Mouse (Mus musculus) CD4-positive naive resting alpha-beta T cell, adult 76 days (primary cell): ENCODE results near the gene AA792892. TPM values are rescaled to one million over a fixed set of nuclear protein-coding genes. Genes with fewer than 3 reads are reported as not detected.

Source experiments
- total RNA-seq: library from RNA; stranded (reverse); gene quantifications from one replicate; pipeline ENCODE4 v1.2.4, GENCODE M21; 2023

AA792892 gene
- not detected for total RNA-seq

DNA sequence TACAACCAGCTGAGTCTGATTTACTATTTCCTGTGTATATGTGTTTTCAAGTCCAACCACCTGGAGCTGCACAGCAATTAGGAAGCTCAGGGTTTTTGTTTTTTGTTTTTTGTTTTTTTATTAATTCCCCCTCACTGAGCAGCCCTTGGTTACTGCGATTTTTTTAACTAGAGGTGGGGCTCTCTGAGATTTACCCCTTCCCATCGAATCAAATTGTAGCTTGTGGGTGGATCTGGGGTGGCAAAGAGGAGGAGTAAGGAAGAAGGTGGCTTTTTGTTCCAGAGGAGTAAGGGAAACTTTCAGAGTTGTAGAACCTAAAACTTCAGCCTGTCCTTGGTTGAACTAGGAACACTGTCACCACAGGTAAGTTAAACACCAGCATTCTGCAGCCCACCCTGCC is at the start of gene AA792892:
AA792892 (plus strand) TSS at position 301 of the 400 bp plus-strand sequence.

DNA sequence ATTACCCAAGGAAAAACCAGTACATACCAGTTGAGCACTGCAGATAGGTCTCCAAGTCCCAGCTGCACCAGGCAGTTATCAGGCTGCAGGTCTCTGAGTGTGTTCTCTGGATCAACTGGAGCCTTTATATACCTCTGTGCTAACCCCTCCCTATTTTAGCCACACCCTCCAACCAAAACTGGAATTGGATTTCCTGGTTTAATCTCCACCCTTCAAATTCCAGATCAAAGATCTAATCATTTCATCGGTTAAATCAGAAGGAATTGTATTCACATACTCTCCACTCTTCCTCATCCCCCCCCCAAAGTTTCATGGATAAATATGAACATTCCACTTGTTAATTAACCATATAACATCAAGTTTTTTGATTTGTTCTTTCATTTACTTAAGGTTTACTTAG is 32.9 kb upstream of the AA792892 start, which contains the start of gene A430089I19Rik:
A430089I19Rik (minus strand) TSS at position 101 of the 400 bp plus-strand sequence.

DNA sequence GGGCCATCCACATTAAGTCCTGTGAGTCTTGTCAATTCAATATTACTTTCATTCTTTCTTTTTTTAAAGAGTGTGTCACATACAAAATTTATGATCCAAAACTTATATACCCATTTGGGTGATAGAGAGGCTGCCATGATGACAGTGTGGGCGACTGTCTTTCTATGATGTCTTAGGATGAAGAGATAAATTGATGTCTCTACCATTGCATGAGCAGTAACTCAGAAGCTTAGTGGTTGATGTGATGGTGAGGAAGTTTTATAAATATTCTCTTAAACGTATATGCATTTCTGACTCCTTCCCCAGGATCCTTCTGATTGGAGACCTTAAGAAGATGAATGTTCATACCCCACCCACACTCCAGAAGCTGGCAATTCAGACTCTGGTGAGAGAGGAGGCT is 25.4 kb upstream of the AA792892 start, which contains the start of gene Gm6502:
Gm6502 (plus strand) TSS at position 301 of the 400 bp plus-strand sequence.

Other genes starting within 250 kb of the AA792892 start
- gene Gm3106, start 121.7 kb upstream of the AA792892 start, total RNA-seq = not detected
- gene A430089I19Rik, start 33.0 kb upstream of the AA792892 start, total RNA-seq = not detected
- not detected for gene Gm6502, start 25.3 kb upstream of the AA792892 start, total RNA-seq
- gene Gm7682, start 106.0 kb downstream of the AA792892 start, total RNA-seq = not detected
- not detected for gene Gm3139, start 186.5 kb downstream of the AA792892 start, total RNA-seq